Mouse (Mus musculus) cerebellum, adult 8-10 months (tissue): ENCODE measurements around the gene Gba2.
A peak's percentile ranks its signal among the peaks of the same experiment; 100 is the strongest.
"Not testable (repeated sequence)": the region's sequence is repeated elsewhere in the genome, so short reads cannot be mapped to it uniquely, and the experiment has no call there.

Source experiments
- DNase-seq: peaks from one replicate; pipeline ENCODE4 v3.0.0; 2022

Gene Gba2

DNA sequence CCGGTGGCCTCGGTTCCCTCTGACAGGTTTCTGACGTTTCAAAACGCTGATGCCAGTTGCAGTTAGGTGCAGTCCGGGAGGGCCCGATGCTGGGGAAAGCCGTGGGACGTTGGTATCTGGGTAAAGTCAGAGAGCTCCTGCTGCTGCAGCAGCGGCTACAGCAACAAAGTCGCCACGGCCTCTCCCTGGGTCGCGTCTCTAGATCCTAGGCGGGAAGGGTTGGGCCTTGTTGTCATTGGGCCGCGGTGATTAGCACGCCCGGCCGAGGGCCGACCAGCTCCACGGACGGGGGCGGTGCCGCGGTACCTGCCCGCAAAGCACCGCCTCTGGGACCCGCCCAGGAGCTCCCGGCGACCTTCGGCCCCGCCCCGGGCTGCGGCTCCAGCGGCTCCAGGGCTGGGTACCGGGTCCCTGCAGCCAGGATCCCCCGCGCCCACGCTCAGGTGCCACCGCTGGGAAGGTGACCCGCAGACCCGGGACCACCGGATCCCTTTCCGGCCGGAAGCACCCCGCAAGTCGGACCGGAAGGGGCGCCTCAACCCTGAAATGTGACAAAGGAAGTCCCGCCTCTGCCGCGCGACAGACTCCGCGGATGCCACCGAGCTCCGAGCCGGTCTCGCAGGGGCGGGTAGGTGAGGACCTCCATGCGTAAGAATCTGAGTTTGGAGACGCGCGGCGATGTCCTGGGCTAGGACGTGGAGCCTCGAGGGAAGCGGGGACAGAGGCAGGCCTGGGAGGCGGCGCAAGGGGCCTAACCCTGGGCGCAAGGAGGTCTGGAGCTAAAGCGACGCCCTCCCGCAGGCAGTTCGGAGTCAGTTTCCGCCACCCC lies at the start of gene Gba2, which contains the start of gene Rgp1:
TSS of gene Gba2 (minus strand) at position 498 of the 829 bp plus-strand sequence.
TSS of gene Rgp1 (plus strand) at position 340 of the 829 bp plus-strand sequence.
- DNase-seq: peak; percentile 86

DNA sequence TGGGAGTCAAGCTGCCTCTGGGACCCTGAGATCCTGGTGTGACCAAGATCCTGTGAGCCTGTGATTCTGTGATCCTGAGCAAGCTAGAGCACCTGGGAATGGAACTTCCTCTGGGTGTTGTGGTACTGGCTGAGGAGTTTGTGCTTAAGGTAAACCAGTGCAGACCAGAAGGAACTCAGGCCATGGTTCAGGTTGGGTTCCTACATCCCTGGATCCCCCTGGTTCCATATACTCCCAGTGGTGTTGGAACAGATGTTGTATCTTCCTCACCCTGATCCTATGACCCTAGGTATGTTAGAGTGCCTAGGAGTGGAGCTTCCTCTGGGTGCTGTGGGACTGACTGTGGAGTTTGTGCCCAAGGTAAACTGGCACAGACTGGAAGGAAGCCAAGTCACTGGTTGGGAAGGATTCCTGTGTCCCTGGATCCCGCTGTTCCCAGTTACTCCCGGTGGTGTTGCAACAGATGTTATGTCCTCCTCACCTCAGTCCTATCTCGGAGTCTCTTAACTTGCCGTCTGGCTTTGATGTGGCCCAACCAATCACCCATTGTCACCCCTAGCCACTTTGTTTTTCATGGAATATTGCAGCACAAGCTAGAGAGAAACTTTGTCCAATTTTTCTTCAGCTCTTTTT lies 41.6 kb upstream of the Gba2 start:
- DNase-seq: no peak

DNA sequence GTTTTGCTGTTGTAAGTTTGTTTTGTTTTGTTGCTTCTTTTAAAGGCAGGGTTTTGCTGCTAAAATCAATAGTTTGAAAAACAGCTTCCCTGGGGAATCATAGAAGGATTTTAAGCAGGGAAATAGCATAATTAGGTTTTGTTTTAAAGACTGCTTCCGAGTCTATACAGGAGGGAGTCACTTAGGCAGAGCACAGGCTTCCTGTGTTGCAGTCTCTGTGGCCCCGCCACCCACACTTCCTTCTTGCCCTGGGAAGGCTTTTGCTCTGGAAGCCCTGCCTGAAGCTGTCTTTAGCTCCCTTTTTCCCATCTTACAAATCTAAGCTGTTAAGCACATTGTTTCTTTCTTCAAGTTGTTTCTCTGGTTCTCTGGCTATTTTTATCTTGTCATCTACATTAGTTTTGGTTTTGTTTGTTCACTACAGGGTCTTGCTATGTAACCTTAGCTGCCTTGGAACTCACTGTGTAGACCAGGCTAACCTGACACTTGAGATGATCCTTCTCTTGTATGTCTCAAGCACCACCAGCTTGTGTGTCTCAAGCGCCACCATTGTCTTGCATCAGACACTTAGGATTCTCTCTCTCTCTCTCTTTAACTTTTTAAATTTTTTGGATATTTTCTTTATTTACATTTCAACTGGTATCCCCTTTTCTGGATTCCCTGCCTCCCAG lies 34.5 kb upstream of the Gba2 start:
- DNase-seq: no peak

DNA sequence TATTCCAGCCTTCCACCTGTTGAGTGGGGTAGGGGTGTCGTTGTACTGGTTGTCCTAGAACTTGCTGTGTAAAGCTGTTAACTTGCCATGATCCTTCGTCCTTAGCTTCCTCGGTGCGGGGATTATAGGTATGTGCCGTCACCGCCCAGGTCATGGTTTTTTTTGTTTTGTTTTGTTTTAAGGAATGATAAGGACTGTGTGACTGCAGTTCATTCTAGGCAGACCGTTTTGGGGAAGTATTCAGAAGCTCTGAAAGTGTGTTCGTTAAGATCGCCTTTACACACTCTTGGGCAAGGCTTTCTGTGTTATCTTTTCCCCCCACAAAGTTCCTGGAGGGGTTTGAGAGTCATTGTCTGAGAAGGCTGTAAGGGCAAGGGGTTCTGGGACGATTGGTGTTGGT lies 33.9 kb upstream of the Gba2 start:
- DNase-seq: no peak

DNA sequence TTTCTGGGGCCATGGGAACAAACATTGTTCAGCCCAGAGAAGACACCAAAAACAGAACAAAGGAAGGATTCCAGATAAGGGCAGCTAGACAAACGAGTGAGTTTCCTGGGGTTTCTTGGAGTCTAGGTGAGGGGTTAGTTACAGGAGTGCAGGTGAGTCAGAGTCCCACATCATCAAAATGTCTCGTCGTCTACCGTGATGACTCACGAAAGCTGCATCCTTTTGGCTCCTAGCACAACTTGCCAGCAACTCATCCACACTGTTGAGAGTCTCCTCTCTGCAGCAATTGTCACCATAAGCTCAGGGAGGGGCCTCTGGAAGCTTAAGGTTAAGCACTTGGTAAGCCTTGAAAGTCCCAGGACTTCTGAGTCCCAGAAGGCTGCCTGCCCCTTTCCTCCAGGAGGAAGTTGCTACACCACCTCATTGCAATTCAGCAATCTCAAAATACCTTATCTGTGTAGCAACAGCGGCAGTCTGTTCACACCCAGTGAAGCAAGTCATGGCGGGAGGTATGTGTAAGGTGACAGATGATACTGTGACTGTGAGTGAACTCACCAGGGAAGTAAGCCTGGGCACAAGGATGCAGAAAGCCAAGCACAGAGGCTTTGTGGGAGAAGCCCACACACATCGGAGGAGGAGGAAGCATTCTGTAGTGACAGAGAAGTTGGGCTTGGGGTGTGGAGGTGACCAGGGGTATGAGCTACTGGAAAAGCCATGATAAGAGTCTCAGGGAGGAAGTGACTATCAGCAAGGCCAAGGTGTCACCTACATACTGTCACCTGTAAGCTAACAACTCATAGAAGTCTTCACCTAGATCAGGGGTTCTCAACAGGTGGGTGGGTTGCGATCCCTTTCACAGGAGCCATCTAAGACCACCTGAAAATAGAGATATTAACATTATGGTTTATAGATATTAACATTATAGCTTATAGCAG lies 26.3 kb upstream of the Gba2 start:
- no peak for DNase-seq

DNA sequence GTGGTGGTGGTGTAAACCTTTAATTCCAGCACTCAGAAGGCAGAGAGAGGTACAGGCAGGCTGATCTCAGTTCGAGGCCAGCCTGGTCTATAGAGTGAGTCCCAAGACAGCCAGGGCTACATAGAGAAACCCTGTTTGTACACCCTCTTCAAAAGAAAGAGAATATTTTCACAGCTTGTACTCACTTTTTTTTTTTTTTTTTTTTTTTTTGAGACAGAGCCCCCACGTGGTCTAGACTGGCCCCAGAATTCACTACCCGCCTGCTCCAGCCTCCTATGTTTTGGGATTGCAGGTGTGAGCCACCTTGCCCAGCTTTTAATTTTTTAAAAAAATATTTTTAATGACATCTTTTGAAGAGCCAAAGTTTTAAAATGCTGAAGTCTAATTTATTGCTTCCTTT lies 25.4 kb upstream of the Gba2 start:
- no peak for DNase-seq

DNA sequence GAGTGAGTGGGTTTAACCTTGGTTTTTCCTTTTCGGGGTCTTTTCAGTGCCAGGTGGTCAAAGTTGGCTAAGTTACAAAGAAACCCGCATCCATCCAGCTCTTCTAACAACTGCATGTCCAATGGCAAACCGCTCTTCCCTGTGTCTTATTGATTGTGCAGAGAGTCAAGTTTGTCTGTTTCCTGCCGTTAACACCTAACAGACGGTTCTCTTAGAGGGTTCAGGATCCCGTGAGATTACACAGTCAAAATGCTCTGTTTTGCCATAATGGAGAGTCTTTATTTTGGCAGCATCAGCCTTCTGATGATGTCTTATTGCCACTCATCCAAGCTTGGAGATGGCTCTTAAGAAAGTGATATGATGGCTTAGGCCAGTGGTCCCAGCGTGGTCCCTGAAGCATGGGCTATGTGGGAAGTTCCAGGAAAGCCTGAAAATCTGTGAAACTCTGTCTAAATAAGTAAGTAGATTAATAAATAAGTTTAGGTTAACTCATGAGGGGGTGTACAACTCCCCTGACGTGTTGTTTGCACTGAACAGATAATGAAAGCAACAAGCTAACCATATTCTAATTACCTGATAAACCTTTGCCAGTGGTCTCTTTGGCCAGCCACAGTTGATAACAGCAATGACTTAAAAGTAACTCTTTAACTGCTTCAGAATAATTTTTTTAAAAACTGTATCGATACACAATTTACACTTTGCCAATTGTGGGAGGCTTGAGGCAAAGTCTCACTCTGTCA lies 21.7 kb upstream of the Gba2 start:
- DNase-seq: no peak

DNA sequence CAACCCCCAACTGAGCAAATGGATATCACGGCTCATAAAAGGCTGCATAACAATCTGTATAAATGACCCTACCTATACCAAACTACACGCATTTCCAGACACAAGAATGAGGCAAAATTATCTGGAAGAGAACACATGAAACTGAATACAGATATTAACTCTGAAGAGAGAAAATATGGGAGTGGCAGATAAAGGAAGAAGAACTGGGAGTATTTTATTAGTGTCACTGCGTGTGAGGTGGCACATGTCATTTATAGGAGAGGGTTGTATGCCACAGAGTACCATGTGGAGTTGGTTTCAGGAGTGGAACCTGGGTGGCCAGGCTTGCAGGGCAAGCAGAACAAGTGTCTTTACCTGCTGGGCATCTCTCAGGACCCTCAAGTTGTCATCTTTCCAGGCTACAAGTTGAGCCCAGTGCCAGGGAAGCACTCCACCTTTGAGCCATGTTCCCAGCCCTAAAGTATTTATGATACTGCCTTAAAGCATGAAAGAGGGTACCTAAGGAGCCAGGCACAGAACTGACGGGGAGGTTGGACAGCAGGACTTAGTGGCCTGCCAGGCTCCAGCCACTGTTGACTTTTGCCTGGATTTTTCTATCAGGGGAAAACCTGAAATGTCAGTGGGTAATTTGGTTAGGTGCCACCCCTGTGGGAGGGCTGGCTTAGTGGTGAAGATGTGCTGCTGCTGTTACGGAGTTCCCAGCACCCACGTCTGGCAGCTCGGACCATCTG lies 20.1 kb upstream of the Gba2 start:
- DNase-seq: no peak

DNA sequence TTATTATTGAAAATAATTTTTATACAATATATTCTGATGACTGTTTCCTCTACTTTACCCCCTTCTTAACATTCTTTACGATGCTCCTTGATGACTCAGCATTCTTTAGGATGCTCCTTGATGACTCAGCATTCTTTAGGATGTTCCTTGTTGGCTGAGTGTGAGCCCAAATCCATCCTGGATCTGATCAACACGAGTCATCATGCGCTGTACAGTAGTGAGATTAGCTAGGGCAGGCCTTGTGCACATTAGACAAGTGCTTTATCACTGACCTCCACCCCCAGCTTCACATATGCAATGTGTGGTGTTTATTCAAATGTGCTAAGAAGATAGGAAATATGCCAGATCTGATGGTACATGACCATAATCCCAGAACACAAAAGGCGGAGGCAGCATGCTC lies 19.5 kb upstream of the Gba2 start:
- no peak for DNase-seq

DNA sequence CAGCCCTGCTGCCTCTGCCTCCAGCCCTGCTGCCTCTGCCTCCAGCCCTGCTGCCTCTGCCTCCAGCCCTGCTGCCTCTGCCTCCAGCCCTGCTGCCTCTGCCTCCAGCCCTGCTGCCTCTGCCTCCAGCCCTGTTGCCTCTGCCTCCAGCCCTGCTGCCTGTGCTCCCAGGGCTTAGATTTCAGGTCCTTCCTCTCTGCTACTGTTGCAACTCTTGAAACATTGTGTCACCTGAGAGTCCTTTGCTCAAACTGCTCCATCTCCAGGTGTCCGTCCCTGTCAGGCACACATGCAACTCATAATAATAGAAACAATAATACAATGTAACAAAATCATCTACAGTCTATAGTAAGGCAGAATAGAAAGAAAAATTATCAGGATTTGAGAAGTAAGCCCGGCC lies 17.9 kb upstream of the Gba2 start:
- not testable (repeated sequence) for DNase-seq

DNA sequence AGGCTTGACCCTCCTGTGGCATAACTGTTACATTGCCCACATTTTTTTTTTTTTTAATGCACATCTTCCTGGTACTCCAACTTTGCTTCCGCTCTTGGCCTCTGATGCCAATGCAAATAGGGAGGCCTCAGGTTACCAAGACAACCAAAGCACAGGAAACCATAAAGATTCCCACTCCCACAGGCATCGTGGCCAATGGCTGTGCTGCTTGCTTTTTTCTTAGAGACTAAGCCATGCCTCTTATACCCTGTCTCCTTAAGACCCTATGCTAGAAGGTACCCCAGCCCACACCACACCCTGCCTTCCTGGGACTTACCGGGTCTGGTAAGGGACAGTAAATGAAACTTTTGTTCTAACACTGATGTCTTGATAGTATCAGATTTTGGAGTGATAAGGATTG lies 14.8 kb upstream of the Gba2 start:
- no peak for DNase-seq

DNA sequence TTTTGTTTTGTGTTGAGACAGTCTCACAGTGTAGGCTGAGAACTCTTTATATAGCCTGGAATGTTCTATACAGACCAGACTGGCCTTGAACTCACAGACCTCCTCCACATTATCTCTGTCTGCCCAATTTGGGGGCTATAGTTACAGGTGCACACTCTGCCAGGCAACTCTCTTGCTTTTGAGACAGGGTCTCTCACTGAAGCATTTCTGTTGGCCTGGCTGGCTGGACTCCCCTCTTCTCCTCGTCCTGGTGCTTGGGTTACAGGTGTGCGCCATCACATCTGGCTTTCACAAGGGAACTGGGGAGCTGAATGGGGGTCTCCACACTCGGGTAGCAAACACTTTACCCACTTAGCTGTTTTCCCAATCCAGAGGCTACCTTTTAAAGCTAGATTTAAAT lies 13.3 kb upstream of the Gba2 start:
- DNase-seq: no peak

DNA sequence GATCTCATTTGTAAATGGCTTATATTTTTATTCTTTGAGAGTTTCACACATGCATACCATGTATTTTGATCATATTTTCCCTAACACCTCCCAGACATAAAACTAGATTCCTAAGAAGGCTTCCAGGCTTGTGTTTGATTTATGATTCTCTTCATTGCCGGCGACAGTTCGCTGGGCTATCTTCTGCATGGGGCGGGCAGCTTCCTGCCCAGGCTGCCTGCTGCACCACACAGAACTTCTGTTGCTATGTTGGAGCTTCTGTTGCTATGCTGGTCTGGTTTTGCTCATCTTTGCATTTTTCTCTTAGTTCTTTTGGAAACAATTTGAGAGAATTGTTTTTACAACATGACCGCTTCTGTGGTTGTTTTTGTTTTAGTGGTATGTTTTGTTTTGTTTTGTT lies 12.9 kb upstream of the Gba2 start:
- DNase-seq: no peak

DNA sequence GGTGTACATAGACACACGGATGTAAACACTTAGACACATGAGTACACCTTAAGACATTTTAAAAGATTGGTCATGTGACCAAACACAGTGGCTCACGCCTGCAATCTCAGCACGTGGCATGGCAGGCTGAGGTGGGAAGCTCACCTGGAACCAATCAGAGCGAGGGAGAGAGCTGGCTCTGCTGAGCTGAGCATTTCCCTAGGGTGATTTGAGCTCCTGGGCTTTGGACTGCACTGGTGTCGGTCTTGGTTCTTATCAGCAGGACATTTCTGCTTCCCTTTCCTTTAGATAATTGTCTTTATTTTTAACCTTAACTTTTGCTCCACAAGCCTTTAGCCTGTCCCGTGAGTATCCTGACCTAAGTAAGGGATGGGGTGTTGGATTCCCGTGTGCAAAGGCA lies 9.0 kb upstream of the Gba2 start:
- DNase-seq: no peak

DNA sequence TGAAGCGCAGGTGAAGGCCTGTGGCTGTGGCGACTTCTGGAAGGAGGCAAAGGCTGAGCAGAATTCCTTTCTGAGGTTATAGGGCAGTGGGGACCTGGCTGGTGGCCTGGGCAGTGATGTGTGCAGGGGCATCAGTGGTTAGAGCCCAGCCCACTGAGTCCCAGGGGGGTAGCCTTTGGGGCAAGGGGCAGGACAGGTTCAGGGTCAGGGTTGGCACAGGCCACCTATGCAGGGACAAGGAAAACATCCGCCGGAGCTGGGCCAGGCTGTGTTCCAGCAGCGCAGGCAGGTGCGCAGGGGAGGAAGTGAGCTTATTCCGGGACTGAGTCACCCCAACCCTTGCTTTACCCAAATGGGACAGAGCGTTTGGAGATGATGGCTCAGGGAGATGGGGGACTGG lies 7.7 kb upstream of the Gba2 start:
- no peak for DNase-seq

DNA sequence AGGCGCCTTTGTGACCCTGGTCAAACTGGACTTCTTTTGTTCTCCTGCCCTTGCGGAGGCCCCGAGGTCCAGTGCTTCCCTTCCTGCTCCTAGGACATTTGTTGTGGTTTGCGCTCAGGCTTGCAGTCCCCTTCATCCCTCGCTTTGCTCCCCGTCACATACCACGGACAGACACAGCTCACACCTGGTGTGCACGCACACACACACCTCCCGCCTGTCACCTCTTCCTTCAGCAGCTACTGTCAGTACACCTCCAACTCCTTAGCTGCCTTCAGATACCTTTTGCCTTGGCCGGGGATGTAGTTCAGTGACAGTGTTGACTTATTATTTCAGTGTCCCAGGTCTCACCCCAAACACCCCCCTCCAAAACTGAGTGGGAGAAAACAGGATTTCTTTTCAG lies 7.0 kb upstream of the Gba2 start:
- no peak for DNase-seq

DNA sequence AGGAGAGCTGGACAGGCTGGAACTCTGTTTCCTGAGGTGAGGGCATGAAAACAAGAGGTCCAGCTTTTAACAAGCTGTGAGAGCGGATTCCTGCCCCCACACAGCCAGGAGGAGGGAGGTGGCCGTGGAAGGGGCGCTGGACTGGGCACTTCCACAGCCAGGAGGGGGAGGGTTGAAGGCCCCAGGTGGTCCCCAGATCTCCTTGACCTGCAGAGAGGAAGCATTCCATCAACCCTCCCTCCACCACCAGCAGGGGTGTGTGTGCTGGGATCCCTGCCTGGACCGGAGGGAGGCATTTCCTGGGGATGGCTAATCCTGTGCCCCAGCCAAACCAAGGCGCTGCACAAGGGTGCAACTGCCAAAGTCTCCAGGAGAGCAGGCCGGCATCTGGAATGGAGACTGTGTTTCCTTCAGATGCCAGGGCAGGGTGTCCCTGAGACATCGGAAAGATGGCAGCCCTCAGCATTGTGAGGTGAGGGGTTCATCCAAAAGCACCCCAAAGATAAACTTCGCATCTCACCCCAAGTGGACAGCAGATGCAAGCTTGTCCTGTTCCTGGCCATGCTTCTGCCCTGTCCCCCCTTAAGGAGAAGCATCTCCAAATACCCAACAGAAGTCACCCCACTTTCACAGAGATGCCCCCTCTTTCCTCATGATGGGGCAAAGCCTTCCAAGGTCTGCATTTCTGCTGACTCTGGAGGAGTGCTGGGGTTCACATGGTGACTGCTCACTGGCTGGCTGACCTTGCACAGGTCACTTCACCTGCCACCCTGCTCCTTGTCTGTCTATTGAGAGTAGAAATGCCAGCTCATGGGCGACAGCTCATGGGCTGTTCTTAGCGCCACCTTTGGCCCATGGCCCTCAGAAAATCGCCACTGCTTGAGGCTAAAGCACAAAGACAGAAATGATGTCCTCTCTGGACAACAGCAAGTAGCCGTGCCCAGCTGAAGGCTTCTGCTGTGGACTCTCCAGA lies 6.1 kb upstream of the Gba2 start, which contains the start of gene Msmp:
TSS of gene Msmp (minus strand) at position 51 of the 973 bp plus-strand sequence.
- DNase-seq: no peak

DNA sequence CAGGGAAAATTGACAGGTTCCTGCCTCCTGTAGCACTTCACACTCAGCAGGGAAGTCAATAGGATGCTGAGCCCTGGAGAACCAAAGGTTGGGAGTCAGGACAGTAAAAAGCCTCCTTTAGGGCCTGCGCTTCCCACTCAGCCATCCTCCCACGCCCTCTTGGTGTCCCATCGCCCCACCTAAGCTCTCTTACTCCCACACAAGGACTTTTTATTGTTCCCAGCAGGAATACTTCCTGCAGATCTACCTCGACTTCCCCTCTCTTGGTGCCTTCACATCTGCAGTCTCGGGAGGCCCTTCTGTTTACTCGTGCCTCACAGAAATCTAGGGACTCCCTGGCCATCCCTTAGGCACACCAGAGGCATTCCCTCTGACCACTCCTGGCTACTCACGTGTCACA lies 4.7 kb upstream of the Gba2 start:
- no peak for DNase-seq

DNA sequence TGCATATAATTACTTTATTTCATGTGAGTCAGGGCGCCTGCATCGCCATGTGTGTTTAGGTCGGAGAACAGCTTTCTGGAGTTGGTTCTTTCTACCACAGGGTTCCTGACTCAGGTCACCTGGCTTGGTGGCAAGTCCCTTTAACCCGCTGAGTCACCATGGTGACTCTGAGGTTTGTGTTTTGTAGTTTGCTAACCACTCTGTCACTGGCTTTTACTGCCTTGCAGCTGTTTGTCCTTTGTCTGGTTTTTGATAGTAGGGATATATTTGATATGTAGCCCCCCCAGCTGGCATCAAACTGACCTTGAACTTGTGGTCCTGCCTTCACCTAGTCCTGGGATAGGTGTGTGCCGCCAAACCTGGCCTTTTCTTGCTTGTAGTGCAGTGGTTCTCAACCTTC lies 3.6 kb upstream of the Gba2 start:
- DNase-seq: no peak

DNA sequence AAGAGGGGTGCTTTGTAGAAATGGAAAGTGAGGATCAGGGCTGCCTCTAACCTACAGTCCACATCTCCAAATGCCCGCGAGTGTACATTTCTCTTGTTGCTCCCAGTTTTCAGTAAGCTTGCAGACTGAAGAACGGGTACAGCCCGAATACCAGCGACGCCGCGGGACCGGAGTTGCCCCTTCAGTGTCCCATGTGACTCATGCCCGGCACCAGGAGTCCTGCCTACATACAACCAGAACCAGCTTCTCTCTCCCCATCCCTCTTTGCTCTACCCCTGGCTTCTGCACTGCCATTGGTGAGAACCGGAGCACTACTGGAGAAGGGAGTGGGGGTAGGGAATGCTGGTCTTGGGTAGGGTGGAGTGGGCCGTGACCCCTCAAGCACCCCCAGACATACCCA lies 2.7 kb upstream of the Gba2 start:
- no peak for DNase-seq
